In genomic region chr11:108420751-108421150, GRCm38 (mm10) we compare ENCODE assay signal across 17 mouse cellular contexts. TPM values are rescaled to one million over a fixed set of nuclear protein-coding genes. Genes with fewer than 3 reads are reported as not detected.
"Had no signal": no experiment of that assay in that cellular context is flagged by ENCODE, and none has a peak within 500 bp of the region (broad histone marks: within the 10 kb centered on the region; RNA-seq: fewer than 3 reads in every experiment).

No protein-coding gene starts in this region.

- DNase-seq: kidney, adult 2 months; kidney, postnatal 36 days; layer of hippocampus, adult 9-11 months; layer of hippocampus, postnatal 36 days; liver; lung, adult 2 months; right cerebral cortex, postnatal 14 days; thymus, postnatal 36 days had no signal

- H3K9ac ChIP-seq: limb, embryonic 12.5 days; liver, embryonic 15.5 days; midbrain, embryonic 15.5 days; neural tube, embryonic 12.5 days had no signal

- H3K9me3 ChIP-seq: limb, embryonic 12.5 days; liver, embryonic 15.5 days; megakaryocyte, embryonic 14.5 days; midbrain, embryonic 15.5 days; neural tube, embryonic 12.5 days had no signal

- H3K4me2 ChIP-seq: limb, embryonic 12.5 days; liver, embryonic 15.5 days; midbrain, embryonic 11.5 days; midbrain, embryonic 15.5 days; neural tube, embryonic 12.5 days had no signal

- ATAC-seq: lung, postnatal 0 days; midbrain, embryonic 15.5 days had no signal

- H3K36me3 ChIP-seq: limb, embryonic 12.5 days; liver, embryonic 15.5 days; midbrain, embryonic 15.5 days; neural tube, embryonic 12.5 days had no signal

- H3K27me3 ChIP-seq: midbrain, embryonic 15.5 days had no signal

- H3K4me3 ChIP-seq: limb, embryonic 12.5 days; liver, embryonic 15.5 days; megakaryocyte, embryonic 14.5 days; midbrain, embryonic 15.5 days; neural tube, embryonic 12.5 days had no signal

- H3K27ac ChIP-seq: limb, embryonic 12.5 days; liver, embryonic 15.5 days; macrophage; midbrain, embryonic 15.5 days; neural tube, embryonic 12.5 days had no signal

RNA-seq across cellular contexts. Expression of gene Cep112, which starts 4.2 kb away (rescaled TPM):
- total RNA-seq: monocyte, adult 5-6 weeks had no signal
